Mouse (Mus musculus): ENCODE data around the gene Ccdc40.

DNA sequence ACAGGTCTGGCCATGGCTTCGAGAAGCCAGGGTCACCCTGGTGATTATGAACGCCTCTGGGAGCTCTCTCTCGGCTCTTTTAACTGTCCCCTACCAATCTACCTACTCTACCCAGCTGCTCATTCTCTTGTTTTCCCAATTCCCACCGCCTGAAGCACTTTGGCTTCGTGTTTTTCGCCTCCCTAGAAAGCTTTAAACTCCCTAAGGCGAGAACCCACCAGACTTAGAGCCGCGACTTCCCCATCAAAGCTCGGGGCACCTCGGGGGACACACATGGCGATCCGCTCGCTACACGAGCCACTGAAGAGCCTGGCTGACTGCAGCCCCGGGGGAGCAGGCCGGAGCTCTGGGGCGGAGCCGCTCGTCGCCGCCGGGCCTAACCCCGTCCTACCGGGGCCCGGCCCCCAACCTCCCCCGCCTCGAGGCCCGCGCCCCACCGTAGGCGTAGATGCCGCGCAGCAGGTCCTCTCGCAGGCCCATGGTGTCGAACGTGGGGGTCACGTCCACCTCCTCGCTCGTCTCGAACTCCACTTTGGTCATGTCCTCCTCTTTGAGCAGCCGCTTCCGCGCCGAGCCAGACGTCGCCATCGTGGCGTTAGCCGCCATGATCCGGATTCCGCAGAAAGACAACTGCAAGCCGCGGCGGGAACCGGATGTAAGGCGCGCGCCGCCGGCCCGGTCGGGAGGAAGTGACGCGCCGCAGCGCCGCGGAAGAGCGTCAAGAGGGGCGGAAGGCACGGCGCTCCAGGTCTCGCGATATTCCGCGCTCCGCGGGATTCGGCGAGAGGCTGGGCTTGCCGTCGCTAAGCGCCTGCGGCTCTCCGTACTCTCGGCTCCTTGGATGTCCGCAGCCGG lies 71.2 kb downstream of the Ccdc40 start, which contains the start of gene Eif4a3:
- TF ChIP-seq POLR2A (IDR thresholded peaks at IDR 0.05; ENCODE audit: control insufficient read depth, extremely low read depth, insufficient read depth, low read length, poor library complexity) (no peak), CTCF (IDR thresholded peaks at IDR 0.05; ENCODE audit: borderline replicate concordance, control insufficient read depth, extremely low read depth, insufficient read depth, low read length, poor library complexity) (no peak)
